Mouse (Mus musculus) cerebellum, postnatal 14 days (tissue): ENCODE results near the gene Pramef25.
"Not testable (repeated sequence)": the region's sequence is repeated elsewhere in the genome, so short reads cannot be mapped to it uniquely, and the experiment has no call there.

Experiments
- DNase-seq, 2 experiments: peaks; one replicate each; pipeline ENCODE4 v3.0.0; 2021; ENCODE audit warnings: mixed read lengths in 2 of 2

Gene Pramef25

GRCm38 (mm10) chr4:143950916-143951315, at the start of gene Pramef25:
Gene Pramef25 (minus strand): TSS chr4:143951016.
- DNase-seq: not testable (repeated sequence)

- DNase-seq: not testable (repeated sequence)
Measured at GRCm38 (mm10) chr4:143994269-143994668, 43.5 kb upstream of the Pramef25 start, which contains the start of gene Pramef17. Gene Pramef17 (minus strand): TSS chr4:143994369.

GRCm38 (mm10) chr4:143988126-143988525, 37.3 kb upstream of the Pramef25 start:
- peak; percentile 44 to 45 for DNase-seq

- DNase-seq: peak; percentile 5 to 31
Measured at GRCm38 (mm10) chr4:143987475-143987941, 36.7 kb upstream of the Pramef25 start.

- DNase-seq: peak; percentile 4 to 11
Measured at GRCm38 (mm10) chr4:143985733-143986132, 34.9 kb upstream of the Pramef25 start.

- DNase-seq: not testable (repeated sequence)
Measured at GRCm38 (mm10) chr4:143985165-143985564, 34.3 kb upstream of the Pramef25 start.

- DNase-seq: not testable (repeated sequence)
Measured at GRCm38 (mm10) chr4:143983446-143983845, 32.6 kb upstream of the Pramef25 start.

GRCm38 (mm10) chr4:143966850-143967249, 16.0 kb upstream of the Pramef25 start, which contains the start of gene Gm13101:
Gene Gm13101 (minus strand): TSS chr4:143966950.
- not testable (repeated sequence) for DNase-seq

- not testable (repeated sequence) for DNase-seq
Measured at GRCm38 (mm10) chr4:143900280-143900679, 50.5 kb downstream of the Pramef25 start, which contains the start of gene Pramef6. Gene Pramef6 (minus strand): TSS chr4:143900380.
